Mouse (Mus musculus): ENCODE results near the gene Chrnb1. TPM values are rescaled to one million over a fixed set of nuclear protein-coding genes. Genes with fewer than 3 reads are reported as not detected.

Gene Chrnb1
- 3.6 TPM for total RNA-seq (2023)

GRCm38 (mm10) chr11:69795168-69795982, at the start of gene Chrnb1:
Gene Chrnb1, minus strand, starts transcription at chr11:69795943.

GRCm38 (mm10) chr11:69837952-69838713, 42.4 kb upstream of the Chrnb1 start, which contains the start of gene Tmem256:
Gene Tmem256, plus strand, starts transcription at chr11:69838514.

GRCm38 (mm10) chr11:69837604-69837951, 41.8 kb upstream of the Chrnb1 start, which contains the start of gene Nlgn2:
Gene Nlgn2, minus strand, starts transcription at chr11:69837784.

GRCm38 (mm10) chr11:69822080-69822479, 26.3 kb upstream of the Chrnb1 start, which contains the start of gene Spem1:
Gene Spem1, minus strand, starts transcription at chr11:69822180.

GRCm38 (mm10) chr11:69818365-69818764, 22.6 kb upstream of the Chrnb1 start, which contains the start of gene Spem2:
Gene Spem2, minus strand, starts transcription at chr11:69818465.

GRCm38 (mm10) chr11:69815155-69815554, 19.4 kb upstream of the Chrnb1 start, which contains the start of gene Gm39566:
Gene Gm39566, minus strand, starts transcription at chr11:69815298.

GRCm38 (mm10) chr11:69804972-69805909, 9.5 kb upstream of the Chrnb1 start, which contains the start of gene Tmem102:
Gene Tmem102, minus strand, starts transcription at chr11:69805624.

GRCm38 (mm10) chr11:69801379-69801977, 5.7 kb upstream of the Chrnb1 start, which contains the start of gene Fgf11:
Gene Fgf11, minus strand, starts transcription at chr11:69801857.

GRCm38 (mm10) chr11:69765221-69766125, 30.3 kb downstream of the Chrnb1 start, which contains the start of gene Zbtb4:
Gene Zbtb4, plus strand, starts transcription at chr11:69765912.

GRCm38 (mm10) chr11:69761868-69762267, 33.9 kb downstream of the Chrnb1 start, which contains the start of gene Slc35g3:
Gene Slc35g3, minus strand, starts transcription at chr11:69761968.

GRCm38 (mm10) chr11:69758478-69758970, 37.2 kb downstream of the Chrnb1 start, which contains the start of gene Polr2a:
Gene Polr2a, minus strand, starts transcription at chr11:69758637.

Other genes starting within 250 kb of the Chrnb1 start
- gene Dnah2, start 246.8 kb downstream of the Chrnb1 start, total RNA-seq (2023): 0.15 TPM
- 0.53 TPM for gene Efnb3, start 235.7 kb downstream of the Chrnb1 start, total RNA-seq (2023)
- gene Wrap53, start 215.7 kb downstream of the Chrnb1 start, total RNA-seq (2023): 13.0 TPM
- gene Trp53, start 215.6 kb downstream of the Chrnb1 start, total RNA-seq (2023): 144 TPM
- 0.27 TPM for gene Atp1b2, start 190.0 kb downstream of the Chrnb1 start, total RNA-seq (2023)
- gene Shbg, start 178.0 kb downstream of the Chrnb1 start, total RNA-seq (2023): not detected
- gene Sat2, start 173.9 kb downstream of the Chrnb1 start, total RNA-seq (2023): not detected
- 80.1 TPM for gene Fxr2, start 163.0 kb downstream of the Chrnb1 start, total RNA-seq (2023)
- not detected for gene Sox15, start 140.6 kb downstream of the Chrnb1 start, total RNA-seq (2023)
- gene Mpdu1, start 133.3 kb downstream of the Chrnb1 start, total RNA-seq (2023): 85.2 TPM
- 14.8 TPM for gene Cd68, start 129.8 kb downstream of the Chrnb1 start, total RNA-seq (2023)
- gene Eif4a1, start 123.5 kb downstream of the Chrnb1 start, total RNA-seq (2023): 775 TPM
- 109 TPM for gene Senp3, start 113.9 kb downstream of the Chrnb1 start, total RNA-seq (2023)
- gene Tnfsf13, start 110.2 kb downstream of the Chrnb1 start, total RNA-seq (2023): not detected
- gene Tnfsf12, start 100.1 kb downstream of the Chrnb1 start, total RNA-seq (2023): 1.7 TPM
- not detected for gene Tnfsfm13, start 99.8 kb downstream of the Chrnb1 start, total RNA-seq (2023)
- 176 TPM for gene Polr2a, start 37.3 kb downstream of the Chrnb1 start, total RNA-seq (2023)
- not detected for gene Slc35g3, start 34.0 kb downstream of the Chrnb1 start, total RNA-seq (2023)
- gene Zbtb4, start 30.0 kb downstream of the Chrnb1 start, total RNA-seq (2023): 47.4 TPM
- gene Fgf11, start 5.9 kb upstream of the Chrnb1 start, total RNA-seq (2023): 0.30 TPM
- gene Tmem102, start 9.7 kb upstream of the Chrnb1 start, total RNA-seq (2023): not detected
- gene Gm39566, start 19.4 kb upstream of the Chrnb1 start, total RNA-seq (2023): not detected
- not detected for gene Spem2, start 22.5 kb upstream of the Chrnb1 start, total RNA-seq (2023)
- gene Spem1, start 26.2 kb upstream of the Chrnb1 start, total RNA-seq (2023): not detected
- 1.0 TPM for gene Nlgn2, start 41.8 kb upstream of the Chrnb1 start, total RNA-seq (2023)
- gene Tmem256, start 42.6 kb upstream of the Chrnb1 start, total RNA-seq (2023): 15.1 TPM
- 12.0 TPM for gene Plscr3, start 50.4 kb upstream of the Chrnb1 start, total RNA-seq (2023)
- not detected for gene Tnk1, start 62.8 kb upstream of the Chrnb1 start, total RNA-seq (2023)
- not detected for gene Tmem95, start 82.1 kb upstream of the Chrnb1 start, total RNA-seq (2023)
- gene Kctd11, start 85.5 kb upstream of the Chrnb1 start, total RNA-seq (2023): 1.7 TPM
- gene Acap1, start 99.6 kb upstream of the Chrnb1 start, total RNA-seq (2023): 418 TPM
- 2.6 TPM for gene 2810408A11Rik, start 105.0 kb upstream of the Chrnb1 start, total RNA-seq (2023)
- gene Neurl4, start 105.1 kb upstream of the Chrnb1 start, total RNA-seq (2023): 63.0 TPM
- gene Gps2, start 117.9 kb upstream of the Chrnb1 start, total RNA-seq (2023): 149 TPM
- gene Eif5a, start 126.0 kb upstream of the Chrnb1 start, total RNA-seq (2023): 316 TPM
- not detected for gene Ybx2, start 139.9 kb upstream of the Chrnb1 start, total RNA-seq (2023)
- not detected for gene Slc2a4, start 152.2 kb upstream of the Chrnb1 start, total RNA-seq (2023)
- gene Cldn7, start 168.8 kb upstream of the Chrnb1 start, total RNA-seq (2023): not detected
- gene Ctdnep1, start 185.2 kb upstream of the Chrnb1 start, total RNA-seq (2023): 107 TPM
- 43.9 TPM for gene Elp5, start 186.6 kb upstream of the Chrnb1 start, total RNA-seq (2023)
- 190 TPM for gene Gabarap, start 195.2 kb upstream of the Chrnb1 start, total RNA-seq (2023)
- 72.5 TPM for gene Phf23, start 199.8 kb upstream of the Chrnb1 start, total RNA-seq (2023)
- gene Dvl2, start 204.7 kb upstream of the Chrnb1 start, total RNA-seq (2023): 39.2 TPM
- 79.5 TPM for gene Acadvl, start 219.5 kb upstream of the Chrnb1 start, total RNA-seq (2023)
- 41.1 TPM for gene Dlg4, start 221.0 kb upstream of the Chrnb1 start, total RNA-seq (2023)